Mouse (Mus musculus) T-helper 1 cell (primary cell): ENCODE data around the gene Pde4b.

Experiments used
- in situ Hi-C: fragments of 300-600 bp; cut with MboI, MseI; formaldehyde crosslinking; loops from one replicate; pipeline ENCODE4 v1.15.1; 2025; ENCODE audit warnings: high pct_unique_total_duplicates

The Pde4b gene

GRCm38 (mm10) chr4:102533183-102534048 lies 446.1 kb downstream of the Pde4b start:
- in situ Hi-C loops = no loop called here

GRCm38 (mm10) chr4:102534049-102534730 lies 446.8 kb downstream of the Pde4b start:
- in situ Hi-C loops = no loop called here

- in situ Hi-C loops = no loop called here
Measured at GRCm38 (mm10) chr4:102535886-102536285, 448.5 kb downstream of the Pde4b start.

DNA sequence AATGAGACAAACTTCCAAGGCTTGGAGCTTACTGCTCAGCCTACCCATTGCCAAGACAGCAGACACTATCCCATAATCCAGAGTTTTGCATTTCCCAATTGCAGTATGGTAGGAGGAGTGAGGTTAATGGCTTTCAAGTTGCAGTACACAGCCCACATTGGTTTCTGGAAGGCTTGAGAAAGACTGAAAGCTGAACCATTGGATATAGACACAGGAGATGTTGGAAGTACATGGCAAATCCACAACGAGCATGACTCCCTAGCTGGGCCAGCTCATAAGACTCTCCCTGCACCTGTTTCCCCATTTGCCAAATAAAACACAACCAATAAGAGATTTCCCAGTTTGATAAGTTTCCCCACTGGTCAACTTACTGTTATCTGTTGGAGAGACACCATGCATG lies 450.9 kb downstream of the Pde4b start:
- in situ Hi-C loops = no loop called here

DNA sequence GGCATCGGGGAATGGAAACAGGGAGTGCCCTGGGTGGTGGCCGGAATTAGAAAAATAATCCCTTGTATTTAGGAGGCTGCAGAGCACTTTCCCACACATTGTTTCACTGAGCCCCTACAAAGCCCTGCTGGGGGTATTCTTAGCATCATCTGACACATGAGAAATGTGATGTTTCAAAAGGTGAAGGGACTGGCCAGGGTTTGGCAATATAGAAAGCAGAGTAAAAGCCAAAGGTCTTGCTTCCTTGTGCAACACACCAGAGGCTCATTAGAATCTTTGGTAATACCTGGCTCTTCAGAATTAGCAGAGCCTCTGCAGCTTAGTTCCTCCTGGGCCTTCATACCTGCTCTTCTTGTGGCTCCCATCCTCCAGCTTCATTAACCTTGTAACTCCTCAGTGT lies 451.4 kb downstream of the Pde4b start:
- in situ Hi-C loops = no loop called here

GRCm38 (mm10) chr4:102539598-102540180 lies 452.3 kb downstream of the Pde4b start:
- in situ Hi-C loops = no loop called here

DNA sequence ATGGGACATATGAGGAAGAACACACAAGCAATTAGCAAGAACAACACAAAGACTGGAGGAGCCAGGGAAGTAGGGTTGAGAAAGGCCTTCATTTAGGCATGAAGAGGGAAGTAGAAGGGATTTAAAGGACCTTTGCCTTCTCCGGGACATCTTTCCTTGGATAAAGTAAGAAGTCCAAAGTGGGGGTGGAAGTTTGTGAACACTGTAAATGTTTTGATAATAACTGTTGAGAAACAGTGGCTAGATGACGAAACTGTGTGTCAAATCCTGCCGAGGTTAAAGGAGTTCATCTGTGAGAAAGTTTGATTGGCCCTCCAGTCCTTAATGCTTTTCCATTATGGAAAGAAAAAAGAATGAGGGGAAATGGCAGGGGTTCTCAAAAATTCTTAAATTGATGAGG lies 455.6 kb downstream of the Pde4b start:
- in situ Hi-C loops = no loop called here

DNA sequence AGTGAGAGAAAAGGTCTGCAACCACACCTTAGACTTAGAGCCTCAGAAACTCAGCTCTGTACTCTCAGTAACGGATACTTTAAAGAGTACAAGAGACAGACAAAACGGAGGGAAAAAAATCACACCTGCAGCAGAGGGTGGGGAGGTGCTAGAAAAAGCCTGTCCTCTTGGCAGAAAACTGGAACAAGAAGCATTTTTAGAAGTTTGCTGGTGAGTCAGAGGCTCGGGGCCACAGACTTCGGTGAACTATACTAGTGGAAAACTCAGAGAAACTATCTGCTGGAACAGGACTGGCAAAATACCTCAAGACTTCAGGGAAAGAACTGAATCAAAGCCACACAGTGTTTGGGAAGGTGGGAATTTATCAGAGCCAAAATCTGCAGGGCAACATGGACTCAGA lies 457.9 kb downstream of the Pde4b start:
- in situ Hi-C loops = no loop called here

- in situ Hi-C loops = no loop called here
Measured at GRCm38 (mm10) chr4:102555566-102555965, 468.2 kb downstream of the Pde4b start.

DNA sequence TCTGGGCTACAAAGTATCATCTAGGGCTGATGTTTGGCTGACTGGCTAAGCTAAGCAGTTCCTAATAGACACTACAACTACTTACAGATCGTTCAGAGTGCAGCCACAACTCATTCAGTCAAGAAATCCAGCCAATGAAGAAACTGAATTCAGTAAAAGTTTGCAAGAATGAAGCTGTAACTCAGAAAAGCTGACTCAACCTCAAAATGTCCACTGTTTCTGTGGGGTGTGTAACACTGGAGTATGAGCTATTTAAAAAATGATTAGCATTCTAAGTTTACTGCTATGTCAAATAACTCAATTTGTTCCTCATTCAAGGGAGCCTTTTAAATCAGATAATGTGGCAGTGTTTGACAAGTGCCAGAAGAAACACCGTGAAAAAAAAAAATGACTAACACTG lies 469.7 kb downstream of the Pde4b start:
- in situ Hi-C loops = no loop called here

- in situ Hi-C loops = no loop called here
Measured at GRCm38 (mm10) chr4:102557508-102558220, 470.3 kb downstream of the Pde4b start.

DNA sequence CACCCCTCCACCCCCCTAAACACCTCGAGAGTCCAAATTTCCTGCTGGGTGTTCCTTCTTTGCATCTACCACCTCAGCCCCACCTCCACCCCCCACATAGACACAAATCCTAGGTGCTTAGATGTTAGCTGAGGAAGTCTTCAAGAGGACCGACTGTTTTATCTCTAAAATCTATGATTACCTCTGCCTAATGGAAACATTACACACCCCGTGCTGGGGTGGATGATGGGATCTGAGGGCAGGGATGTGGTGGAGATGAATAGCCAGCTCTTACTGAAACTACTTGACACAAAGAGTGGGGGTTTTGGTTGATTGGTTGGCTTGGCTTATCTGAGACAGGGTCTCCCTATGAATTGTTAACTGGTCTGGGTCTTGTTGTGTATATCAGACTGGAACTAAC lies 471.0 kb downstream of the Pde4b start:
- in situ Hi-C loops = no loop called here

GRCm38 (mm10) chr4:102560676-102561280 lies 473.4 kb downstream of the Pde4b start:
- in situ Hi-C loops = no loop called here

GRCm38 (mm10) chr4:102563273-102563855 lies 476.0 kb downstream of the Pde4b start:
- in situ Hi-C loops = no loop called here

GRCm38 (mm10) chr4:102564286-102564685 lies 476.9 kb downstream of the Pde4b start:
- in situ Hi-C loops = no loop called here

DNA sequence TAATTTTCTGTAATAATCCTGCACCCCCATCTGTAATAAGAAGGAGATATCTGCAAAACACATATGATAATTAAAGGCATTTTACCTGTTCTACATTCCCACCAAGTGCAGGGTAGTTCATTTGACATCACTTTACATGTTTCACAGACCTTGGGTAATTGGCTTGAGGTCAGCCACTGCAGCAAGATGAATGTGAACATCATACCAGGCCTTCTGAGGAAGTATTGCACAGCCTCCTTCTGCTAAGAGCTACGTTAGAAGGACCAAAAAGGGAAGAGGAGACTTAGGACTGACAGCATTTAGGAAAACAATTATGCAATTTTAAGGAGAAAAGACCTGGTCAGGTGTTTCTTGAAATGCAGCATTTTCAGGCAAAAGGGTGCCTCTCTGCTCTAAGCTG lies 479.1 kb downstream of the Pde4b start:
- in situ Hi-C loops = loop anchor here (5.0 kb wide), 1 partner anchor 49 kb away; no protein-coding TSS in a partner anchor

DNA sequence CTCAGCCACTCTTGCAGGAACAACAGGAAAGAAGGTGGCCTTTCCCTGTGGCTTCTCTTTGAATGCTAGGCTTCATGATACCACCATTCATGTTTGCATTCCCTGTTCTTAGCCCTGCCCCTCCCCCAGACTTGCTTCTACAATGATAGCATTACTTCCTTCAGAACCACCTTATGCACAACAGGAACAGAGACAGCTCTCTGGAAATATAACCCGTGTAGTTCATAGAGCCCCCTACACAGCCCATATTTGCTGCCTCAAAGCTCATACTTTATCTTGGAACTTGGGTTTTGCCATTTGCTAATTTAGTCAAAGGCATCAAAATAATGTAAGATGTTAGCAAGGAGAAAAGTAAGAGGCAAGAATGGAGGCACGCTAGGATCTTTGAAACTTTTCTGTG lies 479.8 kb downstream of the Pde4b start:
- in situ Hi-C loops = loop anchor here (5.0 kb wide), 1 partner anchor 50 kb away; no protein-coding TSS in a partner anchor

DNA sequence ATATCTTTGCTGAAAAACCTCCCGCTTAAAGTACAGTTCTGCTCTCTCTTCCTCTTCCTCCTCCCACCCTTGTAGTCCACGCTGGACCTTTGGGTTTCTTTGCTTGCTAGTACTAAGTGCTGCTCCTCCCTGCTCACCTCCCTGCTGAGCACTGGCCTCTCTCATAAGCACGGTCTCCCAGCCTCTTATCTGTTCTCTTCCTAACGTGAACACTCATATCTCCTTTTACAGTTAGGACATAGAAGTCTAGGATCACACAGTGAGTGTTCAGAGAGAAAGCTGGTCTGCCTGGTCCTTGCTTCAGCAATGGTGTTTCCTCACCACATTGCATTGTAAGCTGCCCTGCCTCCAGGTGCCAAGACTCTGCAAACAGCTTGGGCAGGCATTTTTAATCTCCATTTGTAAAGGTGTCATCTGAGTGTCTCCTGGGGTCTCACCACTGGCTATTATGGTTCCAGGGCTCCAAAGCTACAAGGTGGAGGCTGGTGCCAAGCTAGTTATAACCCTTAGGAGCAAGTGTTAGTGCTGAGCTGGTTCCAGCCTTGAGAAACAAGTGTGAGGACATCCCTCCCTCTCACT lies 480.4 kb downstream of the Pde4b start:
- in situ Hi-C loops = loop anchor here (5.0 kb wide), 1 partner anchor 50 kb away; no protein-coding TSS in a partner anchor

GRCm38 (mm10) chr4:102568591-102568990 lies 481.2 kb downstream of the Pde4b start:
- in situ Hi-C loops = loop anchor here (5.0 kb wide), 1 partner anchor 51 kb away; no protein-coding TSS in a partner anchor

DNA sequence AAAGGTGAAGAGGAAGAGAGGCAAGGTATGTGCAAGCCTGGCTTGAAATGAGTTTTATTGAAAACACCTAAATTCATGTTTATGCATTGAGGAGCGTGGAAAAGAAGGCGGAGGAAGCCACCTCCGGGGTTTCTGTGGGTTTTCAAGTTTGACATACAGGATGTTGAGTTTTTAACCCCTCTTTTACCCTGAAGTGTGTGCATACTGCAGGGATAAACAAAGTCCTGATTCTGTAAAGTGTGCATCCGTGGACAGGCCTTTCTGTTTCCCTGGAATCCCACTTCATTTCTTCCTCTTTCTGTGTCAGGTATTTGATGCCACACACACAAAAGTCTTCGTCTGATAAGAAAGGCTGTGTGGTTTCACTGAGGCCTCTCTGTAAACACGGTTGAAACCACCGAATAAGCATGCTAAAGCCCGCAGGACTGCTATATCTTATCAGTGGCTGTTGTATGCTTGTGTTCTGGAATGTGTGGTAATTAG lies 481.8 kb downstream of the Pde4b start:
- in situ Hi-C loops = loop anchor here (5.0 kb wide), 1 partner anchor 52 kb away; no protein-coding TSS in a partner anchor
